Mouse (Mus musculus) erythroblast, embryonic 14.5 days (primary cell): ENCODE data around the gene Pskh1.

Source experiments
- GATA1 ChIP-seq: IDR thresholded peaks from 2 replicates; pipeline ENCODE4 v1.6.1; 2012; ENCODE audit warnings: low read length, inconsistent platforms, mixed read lengths
- TAL1 ChIP-seq: IDR thresholded peaks from 3 replicates; pipeline ENCODE4 v1.6.1; 2012; ENCODE audit warnings: low read length, inconsistent platforms, mixed read lengths

GRCm38 (mm10) chr8:105949350-105949749 is 49.1 kb downstream of the Pskh1 start:
- TF ChIP-seq GATA1 (no peak), TAL1 (no peak)
